Mouse (Mus musculus): ENCODE data around the gene Cyp8b1. TPM values are rescaled to one million over a fixed set of nuclear protein-coding genes. Genes with fewer than 3 reads are reported as not detected.

Gene Cyp8b1
- polyA plus RNA-seq, 1 experiment from 2014 or later, result not detected

DNA sequence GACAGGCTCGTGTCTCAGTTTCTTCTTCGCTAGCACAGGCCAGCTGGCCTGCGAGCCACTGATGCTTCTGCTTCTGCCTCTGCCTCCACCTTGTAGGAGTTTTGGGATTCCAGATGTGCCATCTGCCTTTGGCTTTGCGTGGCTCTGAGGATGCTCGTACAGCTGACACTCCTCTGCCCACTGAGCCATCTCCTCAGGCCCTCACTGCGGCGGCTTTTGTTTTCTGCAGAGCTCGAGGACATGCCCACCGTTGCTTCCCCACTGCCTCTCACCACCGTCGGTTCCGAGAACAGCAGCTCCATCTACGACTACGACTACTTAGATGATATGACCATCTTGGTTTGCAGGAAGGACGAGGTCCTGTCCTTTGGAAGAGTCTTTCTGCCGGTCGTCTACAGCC lies 7.8 kb downstream of the Cyp8b1 start:
- 92% methylated on average over 17 of the region's 17 CpGs for WGBS

DNA sequence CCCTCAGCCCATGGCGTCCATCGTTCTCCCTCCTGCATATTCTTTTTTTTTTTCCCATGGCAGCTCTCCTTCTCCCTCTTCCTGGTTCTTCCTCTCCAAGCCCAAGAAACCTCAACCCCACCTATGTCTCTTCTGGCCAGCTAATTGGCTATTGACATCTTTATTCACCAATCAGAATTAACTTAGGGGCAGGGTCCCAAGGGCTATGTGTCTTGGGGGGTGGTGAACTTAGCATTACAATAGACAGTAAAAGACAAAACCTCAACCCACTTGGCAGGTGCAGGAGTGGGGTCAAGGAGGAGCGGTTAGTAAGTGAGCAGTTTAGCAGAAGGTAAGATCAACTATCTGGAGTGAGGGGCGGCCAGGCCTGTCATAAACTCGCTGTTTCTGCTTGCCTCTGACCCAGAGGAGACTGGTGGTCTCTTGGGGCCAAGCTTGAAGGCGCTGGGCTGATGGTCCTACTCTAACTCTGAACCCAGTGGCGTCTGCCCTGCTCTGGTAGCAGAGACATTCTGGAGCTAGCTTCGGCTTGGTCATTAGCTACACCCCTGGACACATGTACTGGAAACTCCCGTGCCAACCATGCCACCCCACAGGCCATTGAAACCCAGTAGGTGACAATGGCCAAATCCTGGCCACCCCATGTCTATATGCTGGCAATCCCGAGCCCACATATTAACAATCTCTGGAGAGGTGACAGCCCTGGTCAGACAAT lies 8.6 kb downstream of the Cyp8b1 start:
- no peaks in the 10 kb centered on the region for H3K4me1 ChIP-seq (replicated peaks; ENCODE audit: control insufficient read depth, insufficient read depth, low read length)
- no peaks in the 10 kb centered on the region for H3K9me3 ChIP-seq (ENCODE audit: control insufficient read depth, low read length)
- ATAC-seq, result no peak
- H3K4me2 ChIP-seq (ENCODE audit: low read length), result no peak overlapping the region
- no peaks in the 10 kb centered on the region for H3K27me3 ChIP-seq (replicated peaks; ENCODE audit: control insufficient read depth, insufficient read depth, low read length)
- no peak overlapping the region for H3K4me3 ChIP-seq (replicated peaks; ENCODE audit: low read length)
- H3K9ac ChIP-seq (replicated peaks; ENCODE audit: low read depth, low read length), result no peak overlapping the region
- no peaks in the 10 kb centered on the region for H3K36me3 ChIP-seq (ENCODE audit: control insufficient read depth, insufficient read depth)
- no peak overlapping the region for H3K27ac ChIP-seq (ENCODE audit: low read length)
- WGBS, result 76% methylated on average over 10 of the region's 10 CpGs

More for the DNA sequence above, 7.8 kb downstream of the Cyp8b1 start:
- Histone ChIP-seq H3K9ac (replicated peaks; ENCODE audit: low read depth, low read length) (no peak overlapping the region), H3K27me3 (replicated peaks; ENCODE audit: control insufficient read depth, insufficient read depth, low read length) (no peaks in the 10 kb centered on the region), H3K4me3 (replicated peaks; ENCODE audit: low read length) (no peak overlapping the region), H3K4me1 (replicated peaks; ENCODE audit: control insufficient read depth, insufficient read depth, low read length) (no peaks in the 10 kb centered on the region), H3K4me2 (ENCODE audit: low read length) (no peak overlapping the region), H3K27ac (ENCODE audit: low read length) (no peak overlapping the region), H3K9me3 (ENCODE audit: control insufficient read depth, low read length) (no peaks in the 10 kb centered on the region), H3K36me3 (ENCODE audit: control insufficient read depth, insufficient read depth) (no peaks in the 10 kb centered on the region)
- ATAC-seq, result no peak

DNA sequence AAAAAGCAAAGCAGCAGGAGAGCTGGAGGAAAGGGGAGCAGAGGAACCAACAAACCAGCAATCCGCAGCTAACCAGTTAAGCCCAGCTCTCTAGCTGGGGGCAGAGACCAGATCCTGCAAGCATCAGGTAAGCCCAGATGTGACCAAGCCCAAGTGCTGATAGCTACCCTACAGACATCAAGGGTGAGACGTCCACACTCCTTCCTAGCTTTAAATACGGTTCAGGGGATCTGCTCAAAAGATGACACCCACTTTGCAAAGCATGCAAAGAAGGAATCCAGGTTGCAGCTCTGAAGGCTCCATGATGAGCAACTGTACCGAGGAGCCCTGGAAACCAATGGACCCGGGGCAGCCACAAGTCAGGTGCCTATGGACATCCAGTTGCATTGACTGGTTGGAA lies 9.6 kb downstream of the Cyp8b1 start:
- no peaks in the 10 kb centered on the region for H3K4me1 ChIP-seq (replicated peaks; ENCODE audit: control insufficient read depth, insufficient read depth, low read length)
- H3K4me3 ChIP-seq (replicated peaks; ENCODE audit: low read length), result no peak overlapping the region
- no peaks in the 10 kb centered on the region for H3K27me3 ChIP-seq (replicated peaks; ENCODE audit: control insufficient read depth, insufficient read depth, low read length)
- H3K4me2 ChIP-seq (ENCODE audit: low read length), result no peak overlapping the region
- ATAC-seq, result no peak
- H3K9me3 ChIP-seq (ENCODE audit: control insufficient read depth, low read length), result no peaks in the 10 kb centered on the region
- no peak overlapping the region for H3K27ac ChIP-seq (ENCODE audit: low read length)
- WGBS, result 85% methylated on average over 5 of the region's 5 CpGs
- H3K36me3 ChIP-seq (ENCODE audit: control insufficient read depth, insufficient read depth), result no peaks in the 10 kb centered on the region
- no peak overlapping the region for H3K9ac ChIP-seq (replicated peaks; ENCODE audit: low read depth, low read length)

DNA sequence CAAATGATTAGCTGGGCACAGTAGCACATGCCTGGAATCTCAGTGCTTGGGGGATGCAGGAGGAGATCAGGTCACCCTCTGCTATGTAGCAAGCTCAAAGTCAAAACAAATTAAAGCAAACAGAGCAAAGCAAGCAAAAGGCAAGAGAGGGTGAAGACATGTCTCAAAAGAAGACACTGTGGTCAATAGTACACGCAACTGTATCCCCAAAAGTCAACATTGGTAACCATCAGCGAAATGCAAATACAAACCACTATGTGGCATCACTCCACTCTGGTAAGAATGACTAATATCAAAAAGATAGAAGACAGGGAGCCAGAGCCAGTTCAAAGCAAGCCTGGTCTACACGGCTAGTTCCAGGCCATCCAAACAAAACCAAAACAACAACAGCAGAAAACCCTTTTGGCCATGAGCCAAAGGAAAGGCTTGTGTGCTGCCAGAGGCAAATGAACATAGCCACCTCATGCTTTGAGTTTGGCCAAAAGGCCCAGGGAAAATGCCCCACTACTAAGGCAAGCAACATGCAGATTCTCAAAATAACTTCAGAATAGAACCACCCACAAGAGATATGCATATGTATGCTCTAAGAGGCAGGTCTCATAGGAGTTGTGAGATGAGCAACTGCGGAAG lies 10.4 kb downstream of the Cyp8b1 start:
- no peak for ATAC-seq
- no peaks in the 10 kb centered on the region for H3K27me3 ChIP-seq (replicated peaks; ENCODE audit: control insufficient read depth, insufficient read depth, low read length)

DNA sequence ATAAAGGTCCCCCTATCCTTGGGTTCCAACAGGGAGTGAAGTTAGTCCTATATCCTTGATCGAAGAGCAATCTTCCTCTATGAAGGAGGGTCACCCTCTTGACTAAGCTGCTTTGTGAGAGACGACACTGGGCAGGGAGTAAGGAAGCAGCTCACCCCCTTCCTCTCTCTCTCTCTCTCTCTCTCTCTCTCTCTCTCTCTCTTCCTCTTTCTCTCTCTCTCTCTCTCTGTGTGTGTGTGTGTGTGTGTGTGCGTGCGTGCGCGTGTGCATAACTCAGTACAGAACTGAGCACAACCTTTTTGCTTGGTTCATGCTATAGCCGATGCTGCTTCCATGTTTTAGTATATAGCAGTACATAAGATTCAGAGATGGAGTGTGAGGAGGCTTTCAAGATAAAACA lies 11.2 kb downstream of the Cyp8b1 start:
- H3K27ac ChIP-seq (ENCODE audit: low read length), result no peak overlapping the region
- WGBS, result 88% methylated on average over 7 of the region's 7 CpGs
- no peak overlapping the region for H3K9ac ChIP-seq (replicated peaks; ENCODE audit: low read depth, low read length)
- H3K27me3 ChIP-seq (replicated peaks; ENCODE audit: control insufficient read depth, insufficient read depth, low read length), result no peaks in the 10 kb centered on the region
- no peak overlapping the region for H3K4me3 ChIP-seq (replicated peaks; ENCODE audit: low read length)
- no peaks in the 10 kb centered on the region for H3K9me3 ChIP-seq (ENCODE audit: control insufficient read depth, low read length)
- H3K36me3 ChIP-seq (ENCODE audit: control insufficient read depth, insufficient read depth), result no peaks in the 10 kb centered on the region
- ATAC-seq, result no peak
- no peak overlapping the region for H3K4me2 ChIP-seq (ENCODE audit: low read length)
- H3K4me1 ChIP-seq (replicated peaks; ENCODE audit: control insufficient read depth, insufficient read depth, low read length), result no peaks in the 10 kb centered on the region

More for the DNA sequence above, 10.4 kb downstream of the Cyp8b1 start:
- 70% methylated on average over 4 of the region's 4 CpGs for WGBS
- H3K4me2 ChIP-seq (ENCODE audit: low read length), result no peak overlapping the region
- H3K9me3 ChIP-seq (ENCODE audit: control insufficient read depth, low read length), result no peaks in the 10 kb centered on the region
- H3K4me1 ChIP-seq (replicated peaks; ENCODE audit: control insufficient read depth, insufficient read depth, low read length), result no peaks in the 10 kb centered on the region
- H3K36me3 ChIP-seq (ENCODE audit: control insufficient read depth, insufficient read depth), result no peaks in the 10 kb centered on the region
- no peak overlapping the region for H3K4me3 ChIP-seq (replicated peaks; ENCODE audit: low read length)
- no peak overlapping the region for H3K27ac ChIP-seq (ENCODE audit: low read length)
- no peak overlapping the region for H3K9ac ChIP-seq (replicated peaks; ENCODE audit: low read depth, low read length)

DNA sequence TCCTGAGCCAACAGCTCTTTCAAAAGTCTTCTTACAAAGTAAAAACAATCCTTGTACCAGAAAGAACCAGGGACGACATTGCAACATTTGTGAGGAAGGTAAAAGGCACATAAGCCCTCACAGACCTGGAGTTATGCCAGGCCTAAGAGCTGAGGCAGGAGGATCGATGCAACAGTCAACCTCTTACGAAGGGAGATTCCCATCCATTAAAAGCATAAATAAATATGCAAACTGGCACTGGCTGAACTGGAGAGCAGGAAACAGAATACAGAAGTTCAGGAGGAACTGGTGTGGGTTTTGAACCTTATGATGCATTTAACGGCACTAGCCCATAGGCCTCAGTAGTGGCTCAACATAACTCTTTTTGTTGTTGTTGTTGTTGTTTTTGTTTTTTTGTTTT lies 11.8 kb downstream of the Cyp8b1 start:
- WGBS, result 83% methylated on average over 4 of the region's 4 CpGs

DNA sequence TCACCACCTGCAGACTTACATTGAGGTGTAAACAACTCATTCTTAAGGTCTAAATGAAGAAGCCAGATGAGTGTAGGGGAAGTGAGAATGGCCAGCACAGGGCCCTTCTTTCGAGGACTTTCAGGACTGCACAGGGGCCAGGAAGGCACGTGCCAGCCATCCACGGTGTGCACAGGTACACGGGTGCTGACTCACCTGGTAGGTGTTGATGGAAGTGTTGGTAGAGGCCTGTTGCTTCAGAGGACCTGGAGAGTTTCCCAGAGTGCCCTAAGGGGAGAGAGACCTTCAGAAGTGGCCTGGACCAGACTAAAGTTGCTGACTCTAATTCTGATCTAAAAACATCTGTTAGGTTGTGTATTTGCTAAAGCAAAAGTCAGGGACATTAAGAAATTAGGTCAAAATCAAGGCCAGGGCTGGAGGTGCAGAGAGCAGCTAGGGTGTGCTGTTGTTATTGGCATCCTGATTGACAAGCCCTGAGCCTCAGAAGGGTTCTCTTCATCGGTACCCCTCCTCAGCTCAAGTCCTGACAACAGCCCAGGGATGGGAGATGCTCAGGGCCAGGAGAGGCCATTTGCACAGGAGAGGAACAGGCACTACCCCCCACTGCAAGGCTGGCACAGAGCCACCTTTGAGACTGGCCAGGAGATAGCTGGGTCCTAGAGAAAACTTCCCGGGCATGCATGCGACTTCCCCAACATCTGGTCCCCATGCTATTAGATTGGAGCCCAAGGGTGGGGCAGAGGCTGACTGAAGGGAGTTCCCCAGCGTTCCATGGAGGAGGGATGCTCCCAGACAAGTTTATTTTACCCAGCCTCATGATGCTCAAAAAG lies 12.4 kb downstream of the Cyp8b1 start:
- ATAC-seq, result no peak
- no peak overlapping the region for H3K9ac ChIP-seq (replicated peaks; ENCODE audit: low read depth, low read length)
- no peaks in the 10 kb centered on the region for H3K36me3 ChIP-seq (ENCODE audit: control insufficient read depth, insufficient read depth)
- no peaks in the 10 kb centered on the region for H3K27me3 ChIP-seq (replicated peaks; ENCODE audit: control insufficient read depth, insufficient read depth, low read length)
- no peak overlapping the region for H3K4me3 ChIP-seq (replicated peaks; ENCODE audit: low read length)
- WGBS, result 76% methylated on average over 8 of the region's 8 CpGs
- no peak overlapping the region for H3K4me2 ChIP-seq (ENCODE audit: low read length)
- no peak overlapping the region for H3K27ac ChIP-seq (ENCODE audit: low read length)
- H3K4me1 ChIP-seq (replicated peaks; ENCODE audit: control insufficient read depth, insufficient read depth, low read length), result no peaks in the 10 kb centered on the region
- H3K9me3 ChIP-seq (ENCODE audit: control insufficient read depth, low read length), result no peaks in the 10 kb centered on the region

More for the DNA sequence above, 11.8 kb downstream of the Cyp8b1 start:
- Histone ChIP-seq H3K36me3 (ENCODE audit: control insufficient read depth, insufficient read depth) (no peaks in the 10 kb centered on the region), H3K9ac (replicated peaks; ENCODE audit: low read depth, low read length) (no peak overlapping the region), H3K27ac (ENCODE audit: low read length) (no peak overlapping the region), H3K9me3 (ENCODE audit: control insufficient read depth, low read length) (no peaks in the 10 kb centered on the region), H3K4me2 (ENCODE audit: low read length) (no peak overlapping the region), H3K27me3 (replicated peaks; ENCODE audit: control insufficient read depth, insufficient read depth, low read length) (no peaks in the 10 kb centered on the region), H3K4me3 (replicated peaks; ENCODE audit: low read length) (no peak overlapping the region), H3K4me1 (replicated peaks; ENCODE audit: control insufficient read depth, insufficient read depth, low read length) (no peaks in the 10 kb centered on the region)
- ATAC-seq, result no peak

DNA sequence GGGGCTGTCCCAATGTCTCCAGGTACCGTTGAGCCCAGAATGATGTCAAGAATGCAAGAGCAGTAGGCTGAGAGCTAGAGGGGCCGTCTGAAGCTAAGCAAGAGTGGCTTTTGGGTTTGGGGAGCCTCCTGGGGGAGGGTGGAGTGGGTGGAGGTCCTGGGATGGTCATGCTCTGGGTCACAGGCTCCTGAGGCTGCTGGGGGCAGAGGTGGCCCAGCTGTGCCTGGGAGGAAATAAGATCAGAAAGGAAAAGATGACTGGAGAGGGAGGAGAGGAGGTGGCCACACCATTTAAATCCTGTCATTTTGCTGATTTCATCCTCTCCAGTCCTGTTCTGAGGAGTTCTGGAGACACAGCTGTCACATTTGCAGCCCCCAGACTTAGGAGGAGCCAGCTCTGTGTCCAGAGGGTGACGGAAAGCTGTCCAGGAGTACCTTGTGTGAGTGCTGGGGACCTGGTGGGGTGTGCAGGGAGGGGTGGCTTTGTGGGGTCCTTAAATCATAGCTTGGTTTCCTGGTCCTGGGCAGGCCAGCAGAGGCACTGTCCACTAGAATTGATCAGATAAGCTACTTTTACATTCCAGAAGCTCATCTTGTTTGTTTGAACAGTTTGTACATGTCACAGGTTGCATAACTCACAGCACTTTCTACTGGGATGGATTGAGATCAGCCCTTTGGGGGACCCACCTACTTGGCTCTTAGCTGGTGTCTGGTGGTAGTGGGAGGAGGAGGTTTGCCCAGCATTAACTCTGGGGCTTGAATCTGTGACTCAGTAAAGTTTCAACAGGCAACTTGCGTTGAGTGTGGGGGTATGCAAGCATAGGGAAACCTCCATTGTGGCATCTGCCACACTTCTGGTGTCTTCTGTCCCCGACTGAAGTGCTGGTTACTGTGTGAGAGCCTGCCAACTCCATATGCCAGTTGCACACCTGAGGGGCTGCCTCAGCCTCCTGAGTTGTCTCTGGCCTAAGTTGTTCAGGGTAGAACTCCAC lies 14.1 kb downstream of the Cyp8b1 start:
- 79% methylated on average over 5 of the region's 5 CpGs for WGBS
- Histone ChIP-seq H3K9me3 (ENCODE audit: control insufficient read depth, low read length) (no peaks in the 10 kb centered on the region), H3K27ac (ENCODE audit: low read length) (no peak overlapping the region), H3K4me2 (ENCODE audit: low read length) (no peak overlapping the region), H3K27me3 (replicated peaks; ENCODE audit: control insufficient read depth, insufficient read depth, low read length) (no peaks in the 10 kb centered on the region), H3K4me1 (replicated peaks; ENCODE audit: control insufficient read depth, insufficient read depth, low read length) (no peaks in the 10 kb centered on the region), H3K36me3 (ENCODE audit: control insufficient read depth, insufficient read depth) (no peaks in the 10 kb centered on the region), H3K9ac (replicated peaks; ENCODE audit: low read depth, low read length) (no peak overlapping the region), H3K4me3 (replicated peaks; ENCODE audit: low read length) (no peak overlapping the region)
- no peak for ATAC-seq

Data from forebrain, embryonic 16.5 days (tissue).